28 mouse cellular contexts compared by ENCODE assay signal in the genomic region with DNA sequence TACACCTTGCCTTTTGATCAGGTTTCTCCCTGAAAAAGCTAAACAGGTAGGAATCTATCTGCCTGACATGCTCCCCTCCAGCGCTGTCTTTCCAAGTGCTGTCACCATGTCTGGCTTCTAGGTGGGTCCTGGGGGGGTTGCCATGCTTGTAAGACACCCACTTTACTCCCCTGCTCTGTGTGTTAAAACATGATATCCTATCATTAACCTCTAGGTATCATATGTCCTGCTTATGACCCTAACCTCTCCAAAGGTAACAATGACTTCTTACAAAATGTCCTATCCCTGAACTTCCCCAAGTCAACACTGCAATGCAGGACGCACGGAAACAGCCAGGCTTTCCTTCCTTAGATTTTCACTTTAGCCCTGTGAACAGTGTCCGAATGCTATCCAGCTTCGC. TPM values are rescaled to one million over a fixed set of nuclear protein-coding genes. Genes with fewer than 3 reads are reported as not detected.
DNase-seq lines count a peak whose midpoint lies in the region; ATAC-seq lines count a peak whose summit lies in the region.
"Had no signal": no experiment of that assay in that cellular context is flagged by ENCODE, and none has a peak within 500 bp of the region (broad histone marks: within the 10 kb centered on the region; RNA-seq: fewer than 3 reads in every experiment).

No protein-coding gene starts in this region.

- no peaks in the 10 kb centered on the region for H3K9me3 ChIP-seq in kidney, embryonic 14.5 days (ENCODE audit: control insufficient read depth, low read length)
- H3K9me3 ChIP-seq: forebrain, embryonic 10.5 days; liver, embryonic 13.5 days; lung, embryonic 15.5 days had no signal

- H3K4me2 ChIP-seq in kidney, embryonic 14.5 days (replicated peaks; ENCODE audit: low read depth, low read length) = no peak overlapping the region
- H3K4me2 ChIP-seq: hindbrain, embryonic 14.5 days; liver, embryonic 13.5 days; lung, embryonic 15.5 days had no signal

- no peaks in the 10 kb centered on the region for H3K36me3 ChIP-seq in kidney, embryonic 14.5 days (ENCODE audit: control insufficient read depth, insufficient read depth, low read length)
- H3K36me3 ChIP-seq: forebrain, embryonic 10.5 days; liver, embryonic 13.5 days; lung, embryonic 15.5 days had no signal

- H3K4me3 ChIP-seq in kidney, embryonic 14.5 days (ENCODE audit: low read length) = no peak overlapping the region
- H3K4me3 ChIP-seq: forebrain, embryonic 10.5 days; liver, embryonic 13.5 days; lung, embryonic 15.5 days had no signal

- peak; percentile 45; the same call in 1 of the 2 replicates for ATAC-seq in kidney, embryonic 14.5 days (ENCODE audit: low FRiP score, low TSS enrichment)
- peak; percentile 10 to 17; a peak in 1 of 4 replicates for ATAC-seq in hematopoietic stem cell, adult 5-6 weeks (replicated peaks in 1 of 2; ENCODE audit: insufficient read depth in 1 of 2, low FRiP score in 2 of 2, low TSS enrichment in 1 of 2, low read depth in 1 of 2, poor library complexity in 2 of 2, severe bottlenecking in 2 of 2)
- 0 out of 2 replicates have a peak, but pooled peaks have one; percentile 29 for ATAC-seq in megakaryocyte progenitor cell, adult 5-6 weeks (replicated peaks; ENCODE audit: poor library complexity)
- ATAC-seq: forebrain, embryonic 16.5 days; inflammation-experienced regulatory T-cells, adult 6 months had no signal

- no peaks in the 10 kb centered on the region for H3K27me3 ChIP-seq in kidney, embryonic 14.5 days (ENCODE audit: control insufficient read depth, insufficient read depth, low read length)
- H3K27me3 ChIP-seq: liver, embryonic 13.5 days; lung, embryonic 15.5 days had no signal

- no peak overlapping the region for H3K27ac ChIP-seq in kidney, embryonic 14.5 days (ENCODE audit: low read depth, low read length)
- H3K27ac ChIP-seq: forebrain, embryonic 10.5 days; hindbrain, embryonic 14.5 days; liver, embryonic 13.5 days; lung, embryonic 15.5 days had no signal

- H3K9ac ChIP-seq in kidney, embryonic 14.5 days (ENCODE audit: low read depth, low read length) = no peak overlapping the region
- H3K9ac ChIP-seq: hindbrain, embryonic 14.5 days; liver, embryonic 13.5 days; lung, embryonic 15.5 days had no signal

- intact Hi-C loops in heart, postnatal 25 days (cut with DNase I) = no loop called here

- WGBS in kidney, embryonic 14.5 days = 58% methylated on average over 5 of the region's 5 CpGs

- H3K4me1 ChIP-seq in kidney, embryonic 14.5 days (ENCODE audit: control insufficient read depth, insufficient read depth, low read length) = no peaks in the 10 kb centered on the region
- H3K4me1 ChIP-seq: forebrain, embryonic 10.5 days; liver, embryonic 13.5 days had no signal

- DNase-seq in heart, adult 8-10 months (ENCODE audit: low spot score) = peak; percentile 34
- DNase-seq in heart, postnatal 25 days (ENCODE audit: low spot score) = no peak
- DNase-seq in kidney, adult 11 months = no peak
- DNase-seq in urinary bladder, postnatal 36 days (ENCODE audit: low spot score in 2 of 2) = no peak
- DNase-seq: adrenal gland, postnatal 36 days; cerebellum, adult 11-12 months; cerebellum, postnatal 14 days; liver, embryonic 13.5 days; lung, postnatal 36 days; midbrain, embryonic 14.5 days; thymus, postnatal 14 days had no signal

RNA-seq across cellular contexts. Expression of a gene that starts 8.3 kb away (rescaled TPM):
- total RNA-seq in heart, adult 8-10 months (2022) = 10 to 100 TPM; 43.0 to 45.1 (median 44.8) TPM
- 10 to 100 TPM; 48.3 to 51.5 TPM for total RNA-seq in heart, postnatal 25 days (2021)
- 86.0 and 91.9 TPM in 2 replicates for polyA plus RNA-seq in kidney, embryonic 14.5 days (2014; fragmentation: Nextera tagmentation; extraction: Ambion mirVana)
- 47.3 and 53.3 TPM in 2 replicates for total RNA-seq in hematopoietic stem cell, adult 5-6 weeks (2017)
- total RNA-seq in megakaryocyte progenitor cell, adult 5-6 weeks (2015) = 64.1 and 64.5 TPM in 2 replicates
- total RNA-seq in megakaryocyte progenitor cell, adult 5-6 weeks (2017) = 38.9 and 39.4 TPM in 2 replicates

RNA-seq across cellular contexts. Expression of a gene that starts 34.0 kb away (rescaled TPM):
- total RNA-seq in heart, adult 8-10 months (2022) = not detected
- total RNA-seq in heart, postnatal 25 days (2021) = not detected
- not detected in 2 replicates for polyA plus RNA-seq in kidney, embryonic 14.5 days (2014; fragmentation: Nextera tagmentation; extraction: Ambion mirVana)
- total RNA-seq in hematopoietic stem cell, adult 5-6 weeks (2017) = not detected in 2 replicates
- total RNA-seq in megakaryocyte progenitor cell, adult 5-6 weeks (2015) = not detected in 2 replicates
- total RNA-seq in megakaryocyte progenitor cell, adult 5-6 weeks (2017) = not detected in 2 replicates
- total RNA-seq: adrenal gland, postnatal 36 days; ES-E14; gastrocnemius, postnatal 4 days; left cerebral cortex, postnatal 14 days; megakaryocyte-erythroid progenitor cell, adult 5-6 weeks had no signal
- polyA plus RNA-seq: embryonic facial prominence, embryonic 11.5 days; forebrain, embryonic 10.5 days; forebrain, embryonic 16.5 days; heart, postnatal 0 days; hindbrain, embryonic 14.5 days; liver, embryonic 13.5 days; lung, embryonic 15.5 days; midbrain, embryonic 14.5 days; neural tube, embryonic 11.5 days; small intestine, adult 2 months; testis, adult 2 months had no signal
